Mouse (Mus musculus) duodenum, adult 2 months (tissue): ENCODE results near the gene Dcn. TPM values are rescaled to one million over a fixed set of nuclear protein-coding genes. Genes with fewer than 3 reads are reported as not detected.

ENCODE experiments used
- polyA plus RNA-seq: library from polyadenylated mRNA; depleted of rRNA; stranded (reverse); fragments of >200 nt; gene quantifications from 2 replicates; pipeline ENCODE4 v1.2.3, GENCODE M21; 2012; ENCODE audit warnings: low replicate concordance; rRNA removed

The Dcn gene
- 18.8 and 25.6 TPM in 2 replicates for polyA plus RNA-seq

DNA sequence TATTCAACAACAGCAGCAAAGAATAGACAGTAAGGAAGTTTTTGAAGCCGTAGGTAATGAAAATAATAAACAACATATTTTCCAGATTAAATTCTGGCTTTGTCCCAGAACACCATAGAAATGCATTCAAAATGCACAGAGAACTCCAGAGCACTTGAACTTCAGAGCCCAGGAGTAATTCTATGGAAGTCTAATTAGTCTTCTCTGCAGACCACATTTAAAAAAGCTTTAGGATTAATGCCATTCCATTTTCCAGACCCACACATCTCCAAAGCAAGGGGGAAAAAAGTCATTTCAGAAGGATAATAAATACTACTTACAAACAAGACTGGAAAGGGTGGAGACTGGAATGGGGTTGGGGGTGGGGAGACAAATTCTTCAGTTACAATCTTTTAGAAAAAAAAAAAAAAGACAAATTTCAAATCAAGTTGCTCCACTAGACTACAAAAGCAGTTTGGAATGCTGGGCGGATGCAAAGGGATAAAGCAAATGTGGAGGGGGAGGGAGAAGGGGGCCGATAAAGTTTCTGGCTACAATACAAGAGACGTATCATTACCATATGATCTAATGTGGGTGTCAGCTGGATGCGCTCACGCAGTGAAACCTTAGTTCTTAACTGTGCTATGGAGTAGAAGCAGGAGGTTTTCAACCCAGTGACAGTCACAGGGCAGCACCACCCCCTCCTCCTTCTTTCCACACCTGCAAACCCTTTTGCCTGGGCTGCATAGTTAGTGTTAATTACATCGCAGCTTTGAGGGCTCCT lies at the start of gene Dcn:
Gene Dcn, plus strand, starts transcription at position 606 of the 763 bp plus-strand sequence.

GRCm38 (mm10) chr10:97564957-97565856 lies 85.8 kb downstream of the Dcn start, which contains the start of gene Lum:
Gene Lum (plus strand): TSS chr10:97565128.

Other genes with a start within 250 kb of the Dcn start
- gene Lum, start 85.5 kb downstream of the Dcn start, polyA plus RNA-seq = 1.2 and 1.9 TPM in 2 replicates
- gene Kera, start 127.3 kb downstream of the Dcn start, polyA plus RNA-seq = not detected in 2 replicates
- gene Epyc, start 164.5 kb downstream of the Dcn start, polyA plus RNA-seq = not detected in 2 replicates
- gene Ccer1, start 213.4 kb downstream of the Dcn start, polyA plus RNA-seq = not detected in 2 replicates
- not detected in 2 replicates for gene C030005K15Rik, start 247.1 kb downstream of the Dcn start, polyA plus RNA-seq